Mouse (Mus musculus): ENCODE data around the gene Dennd1b. TPM values are rescaled to one million over a fixed set of nuclear protein-coding genes. Genes with fewer than 3 reads are reported as not detected.

The Dennd1b gene
- polyA plus RNA-seq, 1 experiment: 4.2 TPM

DNA sequence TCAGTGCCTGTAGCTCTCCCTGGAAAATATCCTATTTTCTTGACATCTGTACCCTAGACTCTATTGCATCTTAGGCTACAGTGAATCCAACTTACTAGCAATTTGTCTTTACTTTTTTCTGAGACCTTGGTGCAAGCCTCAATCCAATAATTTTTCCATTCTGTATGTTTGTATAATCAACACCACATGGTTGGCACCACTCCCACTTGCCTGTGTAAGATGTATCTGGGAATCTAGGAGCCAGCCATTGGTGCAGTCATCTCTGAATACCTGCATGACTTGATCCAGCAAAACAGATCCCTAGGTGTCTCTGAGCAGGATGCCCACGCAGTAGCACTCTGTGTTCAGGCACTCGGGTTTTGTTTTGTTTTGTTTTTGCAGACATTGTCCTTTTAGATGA, 145.0 kb downstream of the Dennd1b start:
- Histone ChIP-seq H3K4me3 (ENCODE audit: insufficient read depth, low read depth, low read length) (no peak overlapping the region), H3K4me1 (ENCODE audit: control insufficient read depth, insufficient read depth, insufficient read length, low read length) (no peaks in the 10 kb centered on the region), H3K27ac (replicated peaks; ENCODE audit: low read depth, low read length) (no peak overlapping the region)

DNA sequence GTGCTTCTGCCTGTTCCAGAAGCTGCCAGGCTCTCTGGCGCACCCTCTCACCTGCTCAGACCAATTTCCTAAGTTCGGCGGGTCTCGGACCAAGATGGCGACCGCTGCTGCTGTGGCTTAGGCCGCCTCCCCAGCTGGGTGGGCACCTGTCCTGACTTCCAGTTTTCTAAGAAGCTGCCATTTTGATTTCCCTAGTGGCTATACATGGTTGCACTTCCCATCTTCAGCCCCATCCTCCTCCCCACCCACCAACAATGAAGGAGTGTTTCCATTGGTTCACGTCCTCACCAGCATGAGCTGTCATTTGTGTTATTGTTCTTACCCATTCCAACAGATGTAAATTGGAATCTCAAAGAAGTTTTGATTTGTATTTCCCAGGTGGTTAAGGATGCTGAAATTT, 159.4 kb downstream of the Dennd1b start:
- no peak overlapping the region for H3K27ac ChIP-seq (replicated peaks; ENCODE audit: low read depth, low read length)
- no peaks in the 10 kb centered on the region for H3K4me1 ChIP-seq (ENCODE audit: control insufficient read depth, insufficient read depth, insufficient read length, low read length)
- H3K4me3 ChIP-seq (ENCODE audit: insufficient read depth, low read depth, low read length): no peak overlapping the region

DNA sequence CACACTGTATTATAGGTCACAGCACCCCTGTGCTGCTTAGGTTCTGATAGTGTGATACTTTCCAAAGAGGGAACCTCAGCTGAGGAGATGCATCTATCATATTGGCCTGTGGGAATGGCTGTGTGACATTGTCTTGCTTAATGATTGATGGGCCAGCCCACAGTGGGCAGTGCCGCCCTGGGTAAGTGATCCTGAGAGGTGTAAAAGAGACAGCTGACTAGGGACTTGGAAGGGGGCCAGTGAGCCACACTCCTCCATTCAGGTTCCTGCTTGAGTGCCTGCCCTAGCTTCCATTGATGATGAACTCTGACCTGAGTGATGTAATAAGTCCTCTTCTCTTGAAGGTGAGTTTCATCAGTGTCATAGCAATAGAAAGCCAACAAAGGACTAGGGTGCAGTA, 176.4 kb downstream of the Dennd1b start:
- no peaks in the 10 kb centered on the region for H3K4me1 ChIP-seq (ENCODE audit: control insufficient read depth, insufficient read depth, insufficient read length, low read length)
- H3K4me3 ChIP-seq (ENCODE audit: insufficient read depth, low read depth, low read length): no peak overlapping the region
- H3K27ac ChIP-seq (replicated peaks; ENCODE audit: low read depth, low read length): no peak overlapping the region

DNA sequence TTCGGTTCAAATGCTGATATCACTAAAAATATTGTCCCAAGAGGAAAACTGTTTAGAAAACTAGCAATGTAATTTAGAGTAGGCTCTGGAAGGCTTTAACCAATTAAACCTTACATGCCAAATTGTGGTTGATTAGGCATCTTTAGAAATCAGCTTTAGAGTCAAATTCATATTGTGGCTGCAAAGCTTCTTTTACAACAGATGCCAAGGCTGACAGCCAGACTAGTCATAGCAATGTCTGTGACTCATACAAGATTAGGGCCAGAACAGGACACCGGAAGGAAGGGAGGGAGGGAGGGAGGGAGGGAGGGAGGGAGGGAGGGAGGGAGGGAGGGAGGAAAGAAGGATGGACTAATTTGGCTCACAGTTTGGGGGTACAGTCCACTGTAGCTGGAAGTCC, 182.3 kb downstream of the Dennd1b start:
- H3K27ac ChIP-seq (replicated peaks; ENCODE audit: low read depth, low read length): no peak overlapping the region
- no peak overlapping the region for H3K4me3 ChIP-seq (ENCODE audit: insufficient read depth, low read depth, low read length)
- H3K4me1 ChIP-seq (ENCODE audit: control insufficient read depth, insufficient read depth, insufficient read length, low read length): no peaks in the 10 kb centered on the region

DNA sequence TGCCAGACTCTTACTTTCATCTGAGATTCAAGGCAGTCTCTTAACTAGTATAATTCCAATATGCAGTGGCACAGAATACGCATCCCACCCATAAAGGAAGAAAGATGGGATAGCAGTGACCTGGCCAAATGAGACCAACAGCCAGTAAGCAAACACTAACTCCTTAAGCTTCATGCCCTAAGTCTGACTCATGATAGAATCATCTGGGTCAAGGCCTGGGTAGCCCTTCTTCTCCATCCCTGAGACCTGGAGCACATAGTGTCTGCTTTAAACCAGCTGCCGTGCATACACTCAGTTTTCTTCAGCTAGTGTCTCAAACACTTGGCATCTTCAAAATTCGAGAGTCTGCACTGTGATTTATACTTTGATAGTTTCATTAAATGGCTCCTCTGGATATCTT, 183.1 kb downstream of the Dennd1b start:
- Histone ChIP-seq H3K4me3 (ENCODE audit: insufficient read depth, low read depth, low read length) (no peak overlapping the region), H3K27ac (replicated peaks; ENCODE audit: low read depth, low read length) (no peak overlapping the region), H3K4me1 (ENCODE audit: control insufficient read depth, insufficient read depth, insufficient read length, low read length) (no peaks in the 10 kb centered on the region)

DNA sequence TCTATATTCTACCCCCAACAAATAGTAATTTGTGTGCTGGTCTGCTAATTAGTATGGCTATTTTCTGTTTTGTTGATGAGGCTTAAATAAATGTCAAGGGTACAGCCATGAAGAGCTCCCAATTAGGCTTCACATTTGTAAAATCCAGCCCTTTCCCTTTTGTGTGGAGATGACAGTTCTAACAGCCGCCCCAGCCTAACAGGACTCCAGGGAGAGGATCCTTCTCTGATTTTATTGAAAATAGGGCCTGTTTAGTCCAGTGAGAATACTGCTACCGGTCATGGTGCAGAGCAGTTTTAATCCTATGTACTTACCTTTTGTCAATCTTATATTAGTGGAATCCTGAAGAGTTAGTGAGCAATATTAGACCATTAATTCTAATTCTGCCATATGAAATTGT, 189.8 kb downstream of the Dennd1b start:
- H3K4me3 ChIP-seq (ENCODE audit: insufficient read depth, low read depth, low read length): no peak overlapping the region
- no peaks in the 10 kb centered on the region for H3K4me1 ChIP-seq (ENCODE audit: control insufficient read depth, insufficient read depth, insufficient read length, low read length)
- H3K27ac ChIP-seq (replicated peaks; ENCODE audit: low read depth, low read length): no peak overlapping the region

DNA sequence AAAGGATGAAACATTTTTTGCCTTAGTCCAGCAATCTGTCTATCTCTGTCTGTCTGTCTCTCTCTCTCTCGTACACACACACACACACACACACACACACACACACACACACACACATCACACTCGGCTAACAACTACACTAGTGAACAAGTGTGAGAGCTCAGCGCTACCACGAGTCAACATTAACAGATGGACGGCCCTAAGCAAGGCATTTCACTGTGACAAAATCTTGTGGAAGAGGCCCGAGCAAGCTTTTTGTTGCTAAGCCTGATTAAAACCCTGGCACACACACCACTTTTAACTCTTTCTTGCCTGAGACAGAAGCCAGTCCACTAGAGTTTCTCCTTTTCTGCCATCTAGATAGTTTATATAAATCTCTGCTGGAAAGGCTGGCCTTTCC, 190.3 kb downstream of the Dennd1b start:
- H3K4me1 ChIP-seq (ENCODE audit: control insufficient read depth, insufficient read depth, insufficient read length, low read length): no peaks in the 10 kb centered on the region
- H3K27ac ChIP-seq (replicated peaks; ENCODE audit: low read depth, low read length): no peak overlapping the region
- H3K4me3 ChIP-seq (ENCODE audit: insufficient read depth, low read depth, low read length): no peak overlapping the region

DNA sequence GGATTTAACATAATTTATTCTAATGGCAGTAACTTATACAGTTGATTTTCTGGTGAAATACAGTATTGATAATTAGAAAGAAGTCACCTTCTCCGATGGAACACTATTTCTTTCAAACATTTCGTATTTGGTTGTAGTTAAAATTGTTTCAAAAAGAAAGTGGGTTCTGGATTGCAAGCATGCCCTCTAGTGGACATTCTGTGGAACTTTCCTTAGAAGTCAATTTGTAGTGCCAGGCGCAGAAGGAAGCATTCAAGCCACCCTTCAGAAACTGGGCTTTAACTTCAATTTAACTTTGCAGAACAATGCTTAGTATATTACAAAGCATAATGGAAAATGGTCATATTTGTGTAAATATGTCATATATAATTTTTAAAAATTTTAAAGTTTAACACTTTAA, 193.2 kb downstream of the Dennd1b start:
- no peak overlapping the region for H3K4me3 ChIP-seq (ENCODE audit: insufficient read depth, low read depth, low read length)
- no peaks in the 10 kb centered on the region for H3K4me1 ChIP-seq (ENCODE audit: control insufficient read depth, insufficient read depth, insufficient read length, low read length)
- no peak overlapping the region for H3K27ac ChIP-seq (replicated peaks; ENCODE audit: low read depth, low read length)

DNA sequence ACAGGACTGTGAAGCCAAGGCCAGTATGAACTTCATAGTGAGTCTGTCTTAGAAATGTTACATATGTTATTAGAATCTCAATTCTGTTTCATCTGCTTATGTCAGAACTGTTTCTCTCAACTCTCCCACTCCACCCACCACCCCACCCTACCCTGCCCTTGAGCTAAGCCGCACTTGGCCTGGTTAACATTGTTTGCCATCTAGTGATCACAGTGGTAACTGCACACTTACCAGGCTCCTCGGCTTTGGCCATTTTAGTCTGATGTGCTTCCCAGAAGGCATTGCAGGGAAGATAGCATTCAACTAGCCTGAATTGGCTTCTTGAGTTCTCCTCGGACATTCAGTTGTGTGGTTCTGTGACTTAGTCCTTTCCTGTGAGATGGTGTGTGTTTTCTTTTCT, 198.4 kb downstream of the Dennd1b start:
- Histone ChIP-seq H3K27ac (replicated peaks; ENCODE audit: low read depth, low read length) (no peak overlapping the region), H3K4me1 (ENCODE audit: control insufficient read depth, insufficient read depth, insufficient read length, low read length) (no peaks in the 10 kb centered on the region), H3K4me3 (ENCODE audit: insufficient read depth, low read depth, low read length) (no peak overlapping the region)

DNA sequence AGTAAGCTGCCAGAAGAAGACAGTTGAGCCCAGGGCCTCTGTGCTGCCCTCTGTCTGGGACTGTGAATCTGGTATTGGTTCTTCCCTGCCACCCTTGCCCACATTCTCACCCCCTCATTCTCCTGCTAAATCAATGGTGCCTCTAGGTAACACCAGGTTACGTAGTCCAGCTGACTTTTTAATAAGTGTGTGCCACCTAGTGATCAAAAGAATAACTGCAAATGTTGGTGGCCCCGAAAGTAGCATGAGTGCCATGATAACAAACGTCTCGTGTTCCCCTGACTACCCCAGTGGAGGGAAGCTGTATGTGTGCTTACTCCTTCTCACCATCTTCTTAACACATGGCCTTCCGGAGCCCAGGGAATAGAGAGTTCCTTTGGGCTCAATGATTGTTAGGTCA, 199.6 kb downstream of the Dennd1b start:
- no peak overlapping the region for H3K27ac ChIP-seq (replicated peaks; ENCODE audit: low read depth, low read length)
- H3K4me1 ChIP-seq (ENCODE audit: control insufficient read depth, insufficient read depth, insufficient read length, low read length): no peaks in the 10 kb centered on the region

DNA sequence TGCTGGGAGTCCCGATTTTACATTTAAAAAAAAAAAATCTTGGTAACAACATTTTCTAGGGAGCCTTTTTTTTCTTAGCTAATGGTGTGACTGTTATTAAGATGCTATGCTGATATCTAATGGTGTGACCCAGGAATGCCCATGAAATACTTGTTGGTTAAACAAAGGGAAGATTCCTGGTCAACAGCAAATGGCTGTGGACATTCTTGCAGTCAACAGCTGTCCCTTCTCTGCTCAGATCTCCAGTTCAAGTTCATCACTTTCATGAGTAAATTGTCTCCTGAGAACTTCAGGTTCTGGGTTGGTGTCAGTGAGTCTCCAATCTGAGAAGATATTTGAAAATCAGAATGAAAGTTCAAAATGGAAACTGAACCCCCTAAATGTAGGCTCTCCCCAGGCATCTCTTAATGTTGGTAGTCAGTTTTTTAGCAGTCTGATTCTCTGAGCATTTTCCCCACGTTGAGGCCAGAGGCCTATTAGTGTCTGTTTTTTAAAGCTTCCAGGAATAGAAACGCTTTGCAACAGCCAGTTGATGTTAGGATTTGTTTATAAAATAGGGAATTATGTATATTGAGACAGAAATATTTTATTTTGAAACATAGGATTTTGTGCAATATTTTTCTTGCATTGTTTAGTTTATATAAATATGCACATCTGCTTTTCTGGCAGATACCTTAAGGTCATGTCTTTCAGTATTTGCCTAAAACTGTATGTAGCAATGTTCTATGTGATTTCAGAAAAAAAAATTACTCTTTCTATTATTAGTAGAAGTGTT, 211.0 kb downstream of the Dennd1b start:
- Histone ChIP-seq H3K4me1 (ENCODE audit: control insufficient read depth, insufficient read depth, insufficient read length, low read length) (no peaks in the 10 kb centered on the region), H3K27ac (replicated peaks; ENCODE audit: low read depth, low read length) (no peak overlapping the region), H3K4me3 (ENCODE audit: insufficient read depth, low read depth, low read length) (no peak overlapping the region)

More for the DNA sequence above, 199.6 kb downstream of the Dennd1b start:
- H3K4me3 ChIP-seq (ENCODE audit: insufficient read depth, low read depth, low read length): no peak overlapping the region

DNA sequence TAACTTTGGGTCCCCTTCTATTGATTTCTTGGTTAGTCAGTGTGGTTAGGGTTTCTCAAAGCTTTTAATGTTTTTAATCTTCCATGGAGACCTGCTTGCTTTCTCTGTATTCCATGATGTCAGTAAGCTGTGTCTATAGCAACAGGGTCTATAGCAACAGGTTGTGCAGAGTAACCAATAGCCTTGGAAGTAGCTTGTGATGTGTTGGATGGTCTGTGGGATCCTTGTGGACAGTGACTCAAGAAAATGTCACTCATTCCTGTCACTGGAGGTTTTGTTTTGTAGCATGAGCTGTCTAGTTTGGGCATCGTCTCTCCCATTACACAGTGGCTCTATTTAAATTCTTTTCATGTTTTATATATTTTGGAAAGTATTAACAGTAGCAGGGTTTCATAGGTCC, 216.5 kb downstream of the Dennd1b start:
- Histone ChIP-seq H3K4me3 (ENCODE audit: insufficient read depth, low read depth, low read length) (no peak overlapping the region), H3K27ac (replicated peaks; ENCODE audit: low read depth, low read length) (no peak overlapping the region), H3K4me1 (ENCODE audit: control insufficient read depth, insufficient read depth, insufficient read length, low read length) (no peaks in the 10 kb centered on the region)

DNA sequence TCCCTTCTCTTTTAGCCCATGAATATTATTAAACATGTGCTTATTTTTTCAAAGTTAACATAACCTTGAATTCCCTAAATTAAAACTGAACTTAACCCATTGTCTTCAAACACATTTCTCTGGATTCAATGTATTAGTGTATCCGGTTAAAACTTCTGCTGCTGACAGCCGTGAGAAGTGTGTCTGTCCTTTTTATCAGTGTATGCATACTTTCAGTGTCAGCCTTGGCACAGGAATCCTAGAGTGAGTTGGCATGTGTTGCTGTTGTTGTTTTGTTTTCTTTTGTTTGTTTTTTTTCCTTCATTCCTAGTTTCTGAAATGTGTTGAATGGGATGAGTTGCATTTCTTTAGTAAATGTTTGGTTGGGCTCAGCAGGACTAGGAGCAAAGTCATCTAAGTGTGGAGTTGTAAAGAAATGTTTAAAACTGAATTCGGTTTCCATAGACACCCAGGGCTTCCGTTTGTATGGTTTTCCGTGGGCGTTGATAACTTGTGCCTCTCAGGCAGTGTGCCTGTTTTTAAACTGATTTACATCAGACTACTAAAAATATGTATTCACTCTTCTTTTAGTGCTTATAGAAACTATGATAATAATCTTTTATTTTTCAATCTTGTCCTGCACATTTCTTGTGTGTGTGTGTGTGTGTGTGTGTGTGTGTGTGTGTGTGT, 217.4 kb downstream of the Dennd1b start:
- no peak overlapping the region for H3K4me3 ChIP-seq (ENCODE audit: insufficient read depth, low read depth, low read length)
- no peak overlapping the region for H3K27ac ChIP-seq (replicated peaks; ENCODE audit: low read depth, low read length)
- H3K4me1 ChIP-seq (ENCODE audit: control insufficient read depth, insufficient read depth, insufficient read length, low read length): no peaks in the 10 kb centered on the region

DNA sequence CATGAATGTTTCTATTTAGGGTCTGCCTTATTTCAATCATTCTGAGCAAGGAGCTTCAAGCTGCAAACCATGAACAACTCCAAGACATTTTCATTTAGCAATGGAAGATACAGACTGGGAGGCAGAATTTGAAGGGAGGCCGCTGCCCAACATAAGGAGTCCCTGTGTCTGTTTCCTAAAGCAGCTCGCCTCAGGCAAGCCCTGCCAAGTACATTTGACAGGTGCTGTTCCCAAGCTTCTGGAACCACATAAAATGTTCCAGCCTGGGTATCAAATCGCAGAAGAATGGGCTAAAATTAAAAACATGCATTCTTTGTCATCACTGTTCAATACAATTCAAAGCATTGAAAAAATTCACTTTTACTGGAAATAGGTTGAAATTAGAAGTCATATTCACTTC, 229.4 kb downstream of the Dennd1b start:
- Histone ChIP-seq H3K4me1 (ENCODE audit: control insufficient read depth, insufficient read depth, insufficient read length, low read length) (no peaks in the 10 kb centered on the region), H3K27ac (replicated peaks; ENCODE audit: low read depth, low read length) (no peak overlapping the region), H3K4me3 (ENCODE audit: insufficient read depth, low read depth, low read length) (no peak overlapping the region)

DNA sequence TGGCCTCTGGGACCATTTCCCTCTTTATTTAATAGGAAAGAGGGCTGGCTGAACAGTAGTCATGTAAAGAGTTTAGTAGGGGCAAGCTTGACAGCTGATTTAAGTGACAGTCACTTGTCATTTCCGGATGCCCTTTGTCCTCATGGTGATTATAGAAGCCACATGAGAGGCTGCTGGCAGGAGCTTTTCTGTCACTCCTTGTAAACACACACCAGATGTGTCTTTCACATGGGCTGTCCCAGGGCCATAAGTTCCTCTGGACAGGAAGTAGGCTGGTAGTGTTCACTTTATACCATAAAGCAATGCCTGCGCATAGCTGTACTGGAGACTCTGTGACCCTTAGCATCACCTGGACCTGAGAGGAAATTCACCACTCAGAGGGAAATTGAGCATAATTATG, 230.8 kb downstream of the Dennd1b start:
- no peaks in the 10 kb centered on the region for H3K4me1 ChIP-seq (ENCODE audit: control insufficient read depth, insufficient read depth, insufficient read length, low read length)
- H3K27ac ChIP-seq (replicated peaks; ENCODE audit: low read depth, low read length): no peak overlapping the region
- H3K4me3 ChIP-seq (ENCODE audit: insufficient read depth, low read depth, low read length): no peak overlapping the region

DNA sequence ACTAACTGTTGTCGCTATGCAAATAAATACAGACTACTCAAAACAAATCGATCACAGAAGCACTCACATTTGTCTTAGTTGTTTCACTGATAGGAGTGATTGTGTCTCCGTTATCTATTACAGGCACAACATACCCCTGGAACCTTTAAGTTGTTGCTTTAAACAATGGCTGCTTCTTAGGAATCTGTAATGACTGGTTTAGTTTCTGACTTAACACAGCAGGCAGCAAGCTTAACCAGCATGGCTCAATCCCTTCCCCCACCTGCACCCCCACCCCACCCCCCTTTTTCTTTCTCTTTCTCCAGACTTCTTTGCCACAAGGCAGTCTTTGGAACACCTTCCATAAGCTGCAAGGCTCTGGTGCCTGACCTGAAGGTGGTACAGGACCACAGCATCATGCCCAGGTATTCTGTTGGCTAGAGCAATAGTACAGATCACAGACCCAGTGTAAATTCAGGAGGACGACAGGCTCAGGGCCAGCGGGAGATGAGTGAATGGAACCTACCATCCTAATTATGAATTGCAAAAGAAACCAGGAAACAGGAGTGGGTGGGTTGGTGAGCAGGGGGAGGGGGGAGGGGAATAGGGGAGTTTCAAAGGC, 231.3 kb downstream of the Dennd1b start:
- H3K27ac ChIP-seq (replicated peaks; ENCODE audit: low read depth, low read length): no peak overlapping the region
- no peaks in the 10 kb centered on the region for H3K4me1 ChIP-seq (ENCODE audit: control insufficient read depth, insufficient read depth, insufficient read length, low read length)
- no peak overlapping the region for H3K4me3 ChIP-seq (ENCODE audit: insufficient read depth, low read depth, low read length)
